Mouse (Mus musculus) R1 (cell line): ENCODE results near the gene Bach2.

Experiments
- DNase-seq: peaks from one replicate; pipeline ENCODE4 v3.0.0-alpha.2; 2018; ENCODE audit warnings: low read depth, low spot score

Bach2 gene

GRCm38 (mm10) chr4:32291406-32291805, 52.8 kb downstream of the Bach2 start:
- DNase-seq, result no peak

DNA sequence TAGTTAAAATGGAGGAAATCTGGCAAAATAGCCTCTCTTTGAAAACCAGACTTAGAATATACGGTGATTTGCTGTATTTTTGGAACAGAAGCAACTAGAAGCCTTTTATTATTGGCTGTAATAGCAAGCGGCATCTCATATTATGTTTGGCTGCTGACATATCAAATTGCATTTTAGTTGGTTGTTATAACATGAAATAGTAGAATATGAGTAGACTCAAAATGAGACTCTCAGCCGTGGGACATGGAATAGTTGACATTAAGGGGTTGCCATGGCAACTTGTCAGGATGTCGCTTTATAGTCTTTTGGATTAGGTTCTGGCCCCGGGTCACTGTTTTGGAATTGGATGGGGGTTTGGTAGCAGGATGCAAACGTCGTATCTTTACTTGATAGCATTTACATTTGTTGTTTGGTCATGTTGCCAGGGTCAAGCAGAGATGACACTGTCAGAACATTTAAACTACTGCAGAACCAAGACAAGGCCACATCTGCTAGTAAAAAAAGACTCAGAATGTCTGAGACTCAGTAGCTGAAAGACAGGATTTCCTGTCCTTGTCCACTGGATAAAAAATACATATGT, 55.2 kb downstream of the Bach2 start:
- no peak for DNase-seq

- DNase-seq, result no peak
Observed at GRCm38 (mm10) chr4:32297071-32297671, 58.6 kb downstream of the Bach2 start.

GRCm38 (mm10) chr4:32299221-32299620, 60.6 kb downstream of the Bach2 start:
- DNase-seq, result no peak

- no peak for DNase-seq
Observed at GRCm38 (mm10) chr4:32299970-32300369, 61.4 kb downstream of the Bach2 start.

GRCm38 (mm10) chr4:32302668-32303067, 64.1 kb downstream of the Bach2 start:
- no peak for DNase-seq

- DNase-seq, result no peak
Observed at GRCm38 (mm10) chr4:32303076-32303475, 64.5 kb downstream of the Bach2 start.

DNA sequence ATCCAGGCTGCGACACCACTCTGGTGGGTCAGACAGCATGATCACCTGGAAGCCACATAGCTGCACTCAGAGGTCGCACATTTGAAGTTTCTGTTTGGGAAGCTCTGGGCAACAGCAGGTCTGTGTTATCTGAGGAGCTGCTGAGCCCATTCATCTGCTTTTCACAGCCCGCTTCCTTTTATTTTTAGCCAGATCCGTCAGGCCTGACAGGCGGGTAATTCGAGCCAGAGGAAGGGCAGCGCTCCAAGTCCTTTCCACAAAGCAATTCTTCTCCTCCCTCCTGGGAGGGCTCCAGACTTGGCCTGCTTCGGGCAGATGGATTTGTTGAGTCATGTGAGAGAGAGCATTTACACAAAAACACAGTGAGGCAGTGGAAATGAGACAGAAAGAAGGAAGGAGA, 65.1 kb downstream of the Bach2 start:
- peak; percentile 10 for DNase-seq

GRCm38 (mm10) chr4:32304221-32304703, 65.7 kb downstream of the Bach2 start:
- DNase-seq, result no peak

DNA sequence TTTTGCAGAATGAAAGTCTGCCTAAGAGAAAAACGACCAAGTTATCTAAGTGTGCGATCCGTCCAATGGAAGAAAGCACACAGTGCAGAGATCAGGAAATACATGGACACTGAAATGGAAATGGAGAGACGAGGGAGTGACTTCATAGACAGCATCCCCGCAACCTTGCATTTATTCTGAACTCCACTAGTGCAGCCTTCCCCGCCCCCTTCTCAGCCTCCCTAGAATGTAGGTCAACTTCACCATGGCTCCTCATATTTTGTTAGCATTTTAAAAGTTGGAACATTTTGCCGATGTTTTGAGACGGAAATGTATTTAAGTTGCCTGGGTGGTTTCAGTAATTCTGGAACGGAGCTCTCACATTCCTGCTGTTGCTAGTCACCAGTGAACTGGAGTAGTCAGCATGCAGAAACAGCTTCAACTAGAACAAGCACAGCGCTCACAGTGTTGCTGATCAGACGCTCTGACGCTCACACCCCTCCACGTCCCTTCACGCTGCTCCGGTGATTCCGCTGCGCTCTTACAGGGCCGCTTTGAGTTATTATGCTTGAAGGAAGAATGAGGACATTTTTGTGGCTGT, 66.5 kb downstream of the Bach2 start:
- DNase-seq, result peak; percentile 16

GRCm38 (mm10) chr4:32305683-32306082, 67.1 kb downstream of the Bach2 start:
- no peak for DNase-seq

DNA sequence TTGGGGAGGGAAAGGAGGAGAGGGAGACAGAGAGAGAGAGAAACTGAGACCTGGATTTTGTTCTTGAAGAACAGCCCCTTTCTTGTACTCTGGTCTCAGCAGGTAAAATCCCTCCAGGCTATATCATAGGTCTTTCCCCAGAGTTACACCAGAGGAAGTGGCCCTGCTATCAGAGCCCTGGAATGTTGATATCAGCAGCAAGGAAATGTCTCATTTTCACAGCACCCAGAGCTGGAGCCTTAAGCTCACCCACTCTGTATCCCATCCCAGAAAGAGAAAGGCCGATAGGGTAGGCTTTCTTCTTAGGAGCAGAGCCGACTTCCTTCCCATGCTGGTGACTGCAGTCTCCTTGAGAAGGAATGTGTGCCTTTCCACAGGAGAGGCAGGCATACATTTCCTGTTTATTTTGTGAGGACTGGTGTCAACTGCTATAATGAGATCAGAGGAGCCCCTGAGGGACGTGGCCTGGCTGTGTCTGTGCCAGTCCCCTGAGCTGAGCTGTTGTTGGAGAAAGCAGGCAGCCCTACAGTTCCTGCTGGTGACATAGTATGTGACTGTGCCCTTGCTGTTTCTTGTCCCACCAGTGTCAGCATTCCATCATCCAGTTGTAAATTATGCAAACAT, 67.7 kb downstream of the Bach2 start:
- DNase-seq, result no peak

DNA sequence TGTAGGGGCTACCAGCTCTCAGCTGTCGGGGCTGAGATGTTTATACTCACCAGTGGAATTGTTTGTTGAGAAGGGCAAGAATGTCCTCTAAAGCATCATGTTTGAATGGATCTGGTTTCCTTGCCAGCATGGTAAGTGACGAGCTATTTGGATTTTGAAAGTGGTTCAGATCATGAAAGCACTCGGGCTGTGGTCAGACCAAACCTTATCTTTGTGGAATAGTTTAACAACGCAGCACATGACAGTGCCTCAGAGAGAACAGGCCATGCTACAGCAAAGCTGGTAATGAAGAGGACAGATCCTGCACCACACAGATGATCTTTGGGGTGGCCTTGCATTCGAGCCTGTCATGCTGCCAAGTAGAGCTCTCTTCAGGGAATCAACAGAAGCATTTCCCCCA, 68.6 kb downstream of the Bach2 start:
- DNase-seq, result no peak

- no peak for DNase-seq
Observed at GRCm38 (mm10) chr4:32312171-32312946, 73.8 kb downstream of the Bach2 start.

DNA sequence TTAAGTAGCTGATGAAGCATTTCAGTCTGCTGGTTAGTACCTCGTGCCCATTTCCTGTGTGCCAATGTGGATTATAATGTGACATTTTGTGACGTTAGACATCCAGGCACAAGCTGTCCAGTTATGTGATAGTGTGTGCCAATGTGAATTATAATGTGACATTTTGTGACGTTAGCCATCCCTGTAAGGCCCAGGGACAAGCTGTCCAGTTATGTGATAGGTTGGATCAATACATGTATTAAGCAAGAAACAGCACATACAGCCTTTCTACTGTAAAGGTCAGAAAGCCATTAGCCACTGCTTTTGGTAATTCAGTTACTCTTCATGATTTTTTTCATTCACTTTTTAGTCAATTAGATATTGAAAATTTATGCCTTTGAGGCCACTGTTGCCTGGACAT, 76.3 kb downstream of the Bach2 start:
- no peak for DNase-seq

GRCm38 (mm10) chr4:32318608-32319007, 80.0 kb downstream of the Bach2 start:
- no peak for DNase-seq

DNA sequence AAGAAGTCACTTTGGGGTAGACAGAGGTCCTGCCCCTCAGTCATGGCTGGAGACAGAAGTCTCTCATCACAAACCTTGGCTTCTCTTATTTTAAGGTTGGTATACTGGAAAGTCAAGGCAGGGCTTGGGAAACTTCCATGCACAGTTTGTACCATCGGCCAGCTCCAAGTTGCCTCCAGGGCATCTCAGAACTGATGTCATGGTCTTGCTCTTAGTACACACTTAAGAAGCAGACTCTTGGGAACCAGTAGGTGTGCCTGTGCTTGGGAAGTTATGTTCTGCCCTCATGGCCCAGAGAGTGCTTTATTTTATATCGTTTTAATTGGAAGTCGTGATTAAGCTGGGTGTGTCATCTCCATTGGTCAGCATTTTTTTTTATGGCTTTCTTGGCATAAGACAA, 80.7 kb downstream of the Bach2 start:
- DNase-seq, result no peak

- no peak for DNase-seq
Observed at GRCm38 (mm10) chr4:32320039-32320438, 81.4 kb downstream of the Bach2 start.

DNA sequence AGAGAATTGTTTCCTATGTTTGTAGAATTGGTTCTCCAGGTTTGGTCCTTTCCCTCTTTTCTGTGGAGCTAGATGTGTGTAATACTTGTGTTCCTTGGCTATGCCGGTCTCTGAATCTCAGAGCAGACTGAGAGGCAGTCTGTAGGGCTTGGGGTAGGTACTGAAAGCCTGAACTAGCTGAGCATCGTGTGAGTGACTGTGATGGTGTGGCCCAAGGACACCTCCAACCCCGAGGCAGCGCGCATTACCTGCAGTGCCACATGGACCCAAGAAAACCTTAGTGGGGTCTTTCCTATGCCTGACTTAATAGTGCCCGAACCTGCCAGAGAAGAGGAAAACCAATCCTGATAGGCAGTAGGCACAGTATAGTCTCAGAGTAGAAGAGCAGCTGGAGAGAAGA, 85.5 kb downstream of the Bach2 start:
- no peak for DNase-seq

DNA sequence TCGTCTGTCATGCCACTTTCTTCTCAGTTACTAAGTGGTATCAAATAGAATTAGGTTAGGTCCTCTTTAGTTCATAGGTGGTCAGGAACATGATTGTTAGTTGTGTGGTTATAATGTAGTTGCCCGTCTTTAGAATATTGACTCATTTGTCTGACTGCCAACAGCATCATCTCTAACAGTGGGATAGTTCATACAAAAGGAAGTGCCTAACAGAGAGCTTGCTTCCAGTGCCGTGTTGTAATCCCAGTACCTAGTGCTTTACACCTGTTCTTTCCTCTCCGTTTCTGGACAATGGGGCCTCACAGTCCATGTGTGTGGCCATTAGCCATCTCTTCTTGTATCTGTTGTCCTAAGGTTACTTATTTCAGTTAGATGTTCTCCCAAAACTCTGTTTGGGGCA, 86.4 kb downstream of the Bach2 start:
- no peak for DNase-seq

DNA sequence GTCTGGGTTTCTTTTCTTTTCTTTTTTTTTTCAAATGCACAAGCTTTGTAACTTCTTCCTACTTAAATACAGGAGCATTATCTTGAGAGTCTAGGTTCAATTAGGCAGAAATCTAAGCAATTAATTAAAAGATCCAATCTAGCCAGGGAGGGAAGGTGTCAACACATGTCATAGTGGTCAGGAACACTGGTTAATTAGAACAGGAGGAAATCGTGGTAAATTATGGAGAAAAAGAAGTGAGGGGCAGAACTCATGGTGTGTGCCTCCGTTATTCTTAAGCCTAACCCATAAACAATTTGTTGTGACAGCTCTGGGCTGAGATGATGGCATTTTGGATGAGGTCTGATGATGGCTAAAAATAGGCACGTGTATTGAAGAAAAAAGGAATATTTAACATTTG, 87.0 kb downstream of the Bach2 start:
- DNase-seq, result no peak

- no peak for DNase-seq
Observed at GRCm38 (mm10) chr4:32326279-32326678, 87.7 kb downstream of the Bach2 start.
